Mouse (Mus musculus): ENCODE measurements around the gene Uqcrfs1.

Uqcrfs1 gene

GRCm38 (mm10) chr13:30544856-30545604 lies at the start of gene Uqcrfs1:
TSS of gene Uqcrfs1 (minus strand) at chr13:30545362.
- DNase-seq = peak; percentile 98

- DNase-seq = no peak
Observed at GRCm38 (mm10) chr13:30585786-30586185, 40.6 kb upstream of the Uqcrfs1 start.

- DNase-seq = peak; percentile 28
Observed at GRCm38 (mm10) chr13:30582541-30582940, 37.4 kb upstream of the Uqcrfs1 start.

- no peak for DNase-seq
Observed at GRCm38 (mm10) chr13:30578806-30579205, 33.6 kb upstream of the Uqcrfs1 start.

- DNase-seq = no peak
Observed at GRCm38 (mm10) chr13:30576819-30577218, 31.7 kb upstream of the Uqcrfs1 start.

- no peak for DNase-seq
Observed at GRCm38 (mm10) chr13:30572971-30573370, 27.8 kb upstream of the Uqcrfs1 start.

GRCm38 (mm10) chr13:30570182-30570581 lies 25.0 kb upstream of the Uqcrfs1 start:
- DNase-seq = no peak

GRCm38 (mm10) chr13:30567571-30567970 lies 22.4 kb upstream of the Uqcrfs1 start:
- DNase-seq = no peak

- peak; percentile 76 for DNase-seq
Observed at GRCm38 (mm10) chr13:30566767-30567166, 21.6 kb upstream of the Uqcrfs1 start.

GRCm38 (mm10) chr13:30560603-30561002 lies 15.4 kb upstream of the Uqcrfs1 start:
- DNase-seq = no peak

- DNase-seq = no peak
Observed at GRCm38 (mm10) chr13:30560052-30560451, 14.9 kb upstream of the Uqcrfs1 start.

- no peak for DNase-seq
Observed at GRCm38 (mm10) chr13:30557751-30558150, 12.6 kb upstream of the Uqcrfs1 start.

GRCm38 (mm10) chr13:30553051-30553587 lies 8.0 kb upstream of the Uqcrfs1 start:
- peak; percentile 48 for DNase-seq

- DNase-seq = no peak
Observed at GRCm38 (mm10) chr13:30549339-30549738, 4.2 kb upstream of the Uqcrfs1 start.

GRCm38 (mm10) chr13:30548835-30549234 lies 3.7 kb upstream of the Uqcrfs1 start:
- DNase-seq = peak; percentile 80

- DNase-seq = peak; percentile 22
Observed at GRCm38 (mm10) chr13:30530761-30531160, 14.4 kb downstream of the Uqcrfs1 start.

- DNase-seq = no peak
Observed at GRCm38 (mm10) chr13:30524961-30525360, 20.2 kb downstream of the Uqcrfs1 start.

GRCm38 (mm10) chr13:30523971-30524370 lies 21.2 kb downstream of the Uqcrfs1 start:
- DNase-seq = no peak

- DNase-seq = no peak
Observed at GRCm38 (mm10) chr13:30523246-30523891, 21.8 kb downstream of the Uqcrfs1 start.

- no peak for DNase-seq
Observed at GRCm38 (mm10) chr13:30521282-30521902, 23.8 kb downstream of the Uqcrfs1 start.

GRCm38 (mm10) chr13:30518191-30518590 lies 27.0 kb downstream of the Uqcrfs1 start:
- no peak for DNase-seq

GRCm38 (mm10) chr13:30507651-30508050 lies 37.5 kb downstream of the Uqcrfs1 start:
- DNase-seq = no peak

- no peak for DNase-seq
Observed at GRCm38 (mm10) chr13:30501860-30502395, 43.2 kb downstream of the Uqcrfs1 start.

Data from thymus, postnatal 25 days (tissue).